Mouse (Mus musculus) monocyte, adult 59 days (primary cell): ENCODE data around the gene Ivd. TPM values are rescaled to one million over a fixed set of nuclear protein-coding genes. Genes with fewer than 3 reads are reported as not detected.

Experiments
- total RNA-seq, 2 experiments: library from RNA; stranded (reverse); gene quantifications; one replicate each; pipeline ENCODE4 v1.2.4; 2023

The Ivd gene
- 10 to 100 TPM; 30.6 to 44.1 TPM for total RNA-seq

GRCm38 (mm10) chr2:118861454-118862339 is at the start of gene Ivd:
Ivd (plus strand) TSS chr2:118861954.

GRCm38 (mm10) chr2:118813981-118814836 is 47.5 kb upstream of the Ivd start, which contains the start of gene Knstrn:
Knstrn (plus strand) TSS chr2:118814003.

GRCm38 (mm10) chr2:118899981-118900825 is 38.4 kb downstream of the Ivd start, which contains the start of gene Bahd1:
Bahd1 (plus strand) TSS chr2:118900377.

GRCm38 (mm10) chr2:118926361-118926997 is 64.7 kb downstream of the Ivd start, which contains the start of gene Chst14:
Chst14 (plus strand) TSS chr2:118926496.

Other genes with a start within 250 kb of the Ivd start
- gene Pak6, start 198.7 kb upstream of the Ivd start, total RNA-seq, result not detected
- under 1 TPM; 0.09 to 0.26 TPM for gene Ankrd63, start 158.0 kb upstream of the Ivd start, total RNA-seq
- gene Plcb2, start 133.5 kb upstream of the Ivd start, total RNA-seq, result 10 to 100 TPM; 73.3 to 84.3 TPM
- gene Inafm2, start 116.2 kb upstream of the Ivd start, total RNA-seq, result 10 to 100 TPM; 21.7 to 21.9 TPM
- under 1 TPM; 0.52 to 0.81 TPM for gene Ccdc9b, start 99.3 kb upstream of the Ivd start, total RNA-seq
- not detected for gene Phgr1, start 89.2 kb upstream of the Ivd start, total RNA-seq
- gene Disp2, start 82.2 kb upstream of the Ivd start, total RNA-seq, result not detected
- gene Knstrn, start 48.0 kb upstream of the Ivd start, total RNA-seq, result 1 to 10 TPM; 5.0 to 7.1 TPM
- gene Bahd1, start 38.4 kb downstream of the Ivd start, total RNA-seq, result 10 to 100 TPM; 20.4 to 22.3 TPM
- 1 to 10 TPM; 7.0 to 8.8 TPM for gene Chst14, start 64.5 kb downstream of the Ivd start, total RNA-seq
- gene Ccdc32, start 167.4 kb downstream of the Ivd start, total RNA-seq, result 10 to 100 TPM; 10.7 to 14.7 TPM
- gene Rpusd2, start 172.8 kb downstream of the Ivd start, total RNA-seq, result 1 to 10 TPM; 3.9 to 5.4 TPM
- gene Knl1, start 185.2 kb downstream of the Ivd start, total RNA-seq, result 1 to 10 TPM; 1.4 to 2.3 TPM